Mouse (Mus musculus): ENCODE measurements around the gene Rps23. TPM values are rescaled to one million over a fixed set of nuclear protein-coding genes. Genes with fewer than 3 reads are reported as not detected.

Gene Rps23
- polyA plus RNA-seq, 1 experiment, result 1,782 TPM

GRCm38 (mm10) chr13:90967422-90967821 lies 44.7 kb downstream of the Rps23 start:
- no peaks in the 10 kb centered on the region for H3K27me3 ChIP-seq (ENCODE audit: control insufficient read depth, insufficient read depth, insufficient read length)
- H3K36me3 ChIP-seq (ENCODE audit: control insufficient read depth, insufficient read depth), result no peaks in the 10 kb centered on the region
- no peak overlapping the region for H3ac ChIP-seq (ENCODE audit: control insufficient read depth, insufficient read length)
- H3K4me2 ChIP-seq (ENCODE audit: low read depth), result no peak overlapping the region
- H3K4me3 ChIP-seq, result no peak overlapping the region
- no peak for TF ChIP-seq USF1 (IDR thresholded peaks at IDR 0.05; ENCODE audit: low read depth)
- TF ChIP-seq SRF (IDR thresholded peaks at IDR 0.05; ENCODE audit: control insufficient read depth, insufficient read length, low read depth), result no peak
- no peak for TF ChIP-seq MYOG (IDR thresholded peaks at IDR 0.05; ENCODE audit: control insufficient read depth in 1 of 3, insufficient read depth in 1 of 3, insufficient read length in 2 of 3, low read depth in 2 of 3)
- no peak for TF ChIP-seq TCF3 (IDR thresholded peaks at IDR 0.05; ENCODE audit: insufficient read length, low read depth)
- TF ChIP-seq E2F4 (IDR thresholded peaks at IDR 0.05; ENCODE audit: insufficient read depth), result no peak
- TF ChIP-seq REST (IDR thresholded peaks at IDR 0.05; ENCODE audit: insufficient read depth, insufficient read length), result no peak
- no peak for TF ChIP-seq CEBPB (IDR thresholded peaks at IDR 0.05; ENCODE audit: insufficient read depth, poor library complexity, severe bottlenecking)
- no peak for TF ChIP-seq MAX (IDR thresholded peaks at IDR 0.05; ENCODE audit: low read depth)
- no peak for TF ChIP-seq TCF12 (IDR thresholded peaks at IDR 0.05; ENCODE audit: insufficient read depth, poor library complexity, severe bottlenecking)
- TF ChIP-seq POLR2A (IDR thresholded peaks at IDR 0.05; ENCODE audit: insufficient read length, low read depth), result no peak
- TF ChIP-seq MYOD1 (IDR thresholded peaks at IDR 0.05; ENCODE audit: control insufficient read depth in 1 of 3, insufficient read length in 2 of 3, low read depth in 2 of 3), result no peak
- no peak for TF ChIP-seq POLR2AphosphoS2 (IDR thresholded peaks at IDR 0.05; ENCODE audit: insufficient read length, low read depth)
- no peaks in the 10 kb centered on the region for H3K79me2 ChIP-seq (ENCODE audit: control insufficient read depth, insufficient read depth)

GRCm38 (mm10) chr13:90968940-90969339 lies 46.2 kb downstream of the Rps23 start:
- no peak overlapping the region for H3K4me3 ChIP-seq
- H3K79me2 ChIP-seq (ENCODE audit: control insufficient read depth, insufficient read depth), result no peaks in the 10 kb centered on the region
- no peak for TF ChIP-seq SRF (IDR thresholded peaks at IDR 0.05; ENCODE audit: control insufficient read depth, insufficient read length, low read depth)
- no peak overlapping the region for H3K4me2 ChIP-seq (ENCODE audit: low read depth)
- H3K27me3 ChIP-seq (ENCODE audit: control insufficient read depth, insufficient read depth, insufficient read length), result no peaks in the 10 kb centered on the region
- H3ac ChIP-seq (ENCODE audit: control insufficient read depth, insufficient read length), result no peak overlapping the region
- no peaks in the 10 kb centered on the region for H3K36me3 ChIP-seq (ENCODE audit: control insufficient read depth, insufficient read depth)

DNA sequence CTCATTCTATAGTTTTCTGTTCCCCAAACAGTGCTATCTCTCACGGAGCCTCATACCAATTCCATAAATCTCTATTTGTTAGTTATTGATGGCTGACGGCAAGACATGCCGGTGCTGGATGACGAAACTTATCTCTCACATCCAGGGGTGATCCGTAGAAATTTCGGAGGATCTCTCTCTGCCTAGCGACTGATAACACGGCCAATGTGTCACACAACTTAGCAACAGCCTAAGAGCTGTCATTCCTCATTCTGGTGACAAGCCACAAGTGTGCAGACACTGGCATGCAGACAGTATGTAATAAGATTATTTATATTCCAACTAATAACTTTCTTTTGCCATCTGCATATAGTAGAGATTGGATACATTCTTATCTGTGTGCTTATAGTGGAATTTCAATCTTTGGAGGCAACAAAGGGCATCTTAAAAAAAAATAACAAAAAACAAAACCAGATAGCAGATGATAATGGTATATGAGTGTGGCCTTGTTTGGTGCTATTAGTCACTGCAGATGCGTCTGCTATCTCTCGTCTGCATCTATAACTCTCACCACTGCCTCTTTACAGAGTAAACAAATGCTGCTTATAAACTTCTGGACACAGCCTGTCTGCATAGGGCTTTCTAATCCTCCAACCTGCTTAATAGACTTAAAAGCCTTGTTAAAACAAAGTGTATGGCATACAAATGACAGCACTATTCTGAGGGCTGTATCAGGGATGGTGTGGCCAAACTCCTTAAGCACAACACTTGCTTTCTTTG lies 47.7 kb downstream of the Rps23 start:
- Histone ChIP-seq H3ac (ENCODE audit: control insufficient read depth, insufficient read length) (no peak overlapping the region), H3K27me3 (ENCODE audit: control insufficient read depth, insufficient read depth, insufficient read length) (no peaks in the 10 kb centered on the region), H3K36me3 (ENCODE audit: control insufficient read depth, insufficient read depth) (no peaks in the 10 kb centered on the region), H3K4me3 (no peak overlapping the region), H3K79me2 (ENCODE audit: control insufficient read depth, insufficient read depth) (no peaks in the 10 kb centered on the region), H3K4me2 (ENCODE audit: low read depth) (no peak overlapping the region)
- no peak for TF ChIP-seq REST (IDR thresholded peaks at IDR 0.05; ENCODE audit: insufficient read depth, insufficient read length)
- TF ChIP-seq E2F4 (IDR thresholded peaks at IDR 0.05; ENCODE audit: insufficient read depth), result no peak
- no peak for TF ChIP-seq TCF3 (IDR thresholded peaks at IDR 0.05; ENCODE audit: insufficient read length, low read depth)
- no peak for TF ChIP-seq POLR2A (IDR thresholded peaks at IDR 0.05; ENCODE audit: insufficient read length, low read depth)
- no peak for TF ChIP-seq POLR2AphosphoS2 (IDR thresholded peaks at IDR 0.05; ENCODE audit: insufficient read length, low read depth)
- no peak for TF ChIP-seq MYOD1 (IDR thresholded peaks at IDR 0.05; ENCODE audit: control insufficient read depth in 1 of 3, insufficient read length in 2 of 3, low read depth in 2 of 3)
- no peak for TF ChIP-seq MYOG (IDR thresholded peaks at IDR 0.05; ENCODE audit: control insufficient read depth in 1 of 3, insufficient read depth in 1 of 3, insufficient read length in 2 of 3, low read depth in 2 of 3)
- TF ChIP-seq MAX (IDR thresholded peaks at IDR 0.05; ENCODE audit: low read depth), result no peak
- TF ChIP-seq TCF12 (IDR thresholded peaks at IDR 0.05; ENCODE audit: insufficient read depth, poor library complexity, severe bottlenecking), result no peak
- no peak for TF ChIP-seq CEBPB (IDR thresholded peaks at IDR 0.05; ENCODE audit: insufficient read depth, poor library complexity, severe bottlenecking)
- no peak for TF ChIP-seq SRF (IDR thresholded peaks at IDR 0.05; ENCODE audit: control insufficient read depth, insufficient read length, low read depth)
- no peak for TF ChIP-seq USF1 (IDR thresholded peaks at IDR 0.05; ENCODE audit: low read depth)

GRCm38 (mm10) chr13:90973409-90973808 lies 50.7 kb downstream of the Rps23 start:
- Histone ChIP-seq H3K4me3 (no peak overlapping the region), H3ac (ENCODE audit: control insufficient read depth, insufficient read length) (no peak overlapping the region), H3K4me2 (ENCODE audit: low read depth) (no peak overlapping the region), H3K79me2 (ENCODE audit: control insufficient read depth, insufficient read depth) (no peaks in the 10 kb centered on the region), H3K27me3 (ENCODE audit: control insufficient read depth, insufficient read depth, insufficient read length) (no peaks in the 10 kb centered on the region), H3K36me3 (ENCODE audit: control insufficient read depth, insufficient read depth) (no peaks in the 10 kb centered on the region)
- TF ChIP-seq MYOG (IDR thresholded peaks at IDR 0.05; ENCODE audit: control insufficient read depth in 1 of 3, insufficient read depth in 1 of 3, insufficient read length in 2 of 3, low read depth in 2 of 3), result no peak
- no peak for TF ChIP-seq MAX (IDR thresholded peaks at IDR 0.05; ENCODE audit: low read depth)
- no peak for TF ChIP-seq TCF3 (IDR thresholded peaks at IDR 0.05; ENCODE audit: insufficient read length, low read depth)
- TF ChIP-seq CEBPB (IDR thresholded peaks at IDR 0.05; ENCODE audit: insufficient read depth, poor library complexity, severe bottlenecking), result no peak
- no peak for TF ChIP-seq REST (IDR thresholded peaks at IDR 0.05; ENCODE audit: insufficient read depth, insufficient read length)
- no peak for TF ChIP-seq E2F4 (IDR thresholded peaks at IDR 0.05; ENCODE audit: insufficient read depth)

Other genes with a start within 250 kb of the Rps23 start
- not detected for gene Atp6ap1l, start 17.6 kb upstream of the Rps23 start, polyA plus RNA-seq (2012; fragmentation: generic; extraction: Trizol)

Measured in myocyte (in vitro differentiated cells).